Mouse (Mus musculus): ENCODE data around the gene Bcl11a.

The Bcl11a gene

DNA sequence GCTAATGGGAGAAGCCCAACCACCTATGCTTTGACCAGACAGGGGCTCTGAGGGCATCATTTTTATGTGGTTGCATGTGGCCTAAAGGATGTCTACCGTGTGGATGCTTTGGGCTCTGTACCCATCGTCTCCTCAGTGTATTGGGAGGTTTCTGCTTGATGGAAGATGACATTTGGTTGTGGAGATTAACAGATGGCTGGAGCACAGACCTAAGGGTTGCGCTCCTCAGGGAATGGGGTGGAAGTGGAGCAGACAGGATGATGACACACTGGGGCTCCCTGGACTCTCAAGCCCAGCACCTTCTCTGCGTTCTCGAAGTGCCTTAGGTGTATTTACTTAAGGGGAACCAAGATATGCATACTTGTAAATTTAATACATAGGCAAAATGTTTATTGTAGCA, 56.1 kb downstream of the Bcl11a start:
- DNase-seq: no peak

DNA sequence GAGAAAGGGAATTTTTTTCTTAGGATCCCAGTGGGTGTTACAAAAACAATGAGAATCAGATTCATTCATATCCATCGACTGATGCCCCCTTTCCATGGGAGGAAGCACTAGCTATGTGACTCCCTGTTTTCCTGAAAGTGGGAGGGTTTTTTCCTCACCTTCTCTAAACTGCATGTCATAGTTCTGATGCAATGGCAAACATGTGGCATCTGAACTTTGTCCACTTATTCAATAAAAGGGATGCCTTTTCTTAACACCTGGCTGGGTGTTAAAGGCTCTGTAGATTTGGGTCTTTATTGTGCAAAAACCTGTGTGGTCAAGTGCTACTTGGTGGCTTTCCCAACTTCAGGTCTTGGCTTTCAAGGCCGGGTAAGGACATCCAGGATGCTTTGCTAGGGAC, 57.4 kb downstream of the Bcl11a start:
- no peak for DNase-seq

GRCm38 (mm10) chr11:24136084-24136785, 58.4 kb downstream of the Bcl11a start:
- DNase-seq: no peak

GRCm38 (mm10) chr11:24137891-24138290, 60.0 kb downstream of the Bcl11a start:
- DNase-seq: no peak

DNA sequence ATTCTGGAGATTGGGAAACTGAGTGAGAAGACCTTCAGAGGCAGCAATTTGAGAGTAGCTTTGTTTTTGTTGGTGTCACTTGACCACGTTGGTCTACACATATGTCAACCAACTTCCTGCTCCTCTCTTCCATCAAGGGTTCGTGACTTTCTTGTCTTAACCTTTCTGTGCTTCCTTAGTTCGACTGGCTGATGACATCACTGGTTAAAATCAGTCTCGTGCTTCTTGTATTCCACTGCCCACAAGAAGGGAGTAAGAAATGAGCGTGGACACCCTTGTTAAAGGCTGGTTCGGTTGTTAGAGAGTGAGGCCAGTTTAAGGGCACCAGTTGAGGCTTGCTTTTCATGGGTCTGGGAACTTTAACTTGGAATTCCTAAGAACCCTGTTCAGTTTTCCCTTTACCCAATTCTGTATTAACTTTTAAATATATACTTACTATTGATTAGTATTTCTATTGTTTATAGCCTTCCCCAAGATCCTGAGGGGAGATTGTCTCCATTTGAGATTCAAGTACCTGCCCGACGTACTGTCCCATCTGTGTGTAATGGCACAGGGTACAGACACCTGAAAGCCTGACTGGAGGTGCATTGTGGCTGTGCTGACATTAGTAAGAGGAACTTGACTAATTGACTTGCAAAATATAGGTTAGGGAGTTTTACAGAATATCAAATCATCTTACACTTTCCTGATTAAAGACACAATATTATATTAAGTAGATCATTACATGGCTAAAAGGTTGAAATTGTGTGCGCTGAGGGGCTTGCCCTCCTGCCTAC, 60.9 kb downstream of the Bcl11a start:
- DNase-seq: no peak

DNA sequence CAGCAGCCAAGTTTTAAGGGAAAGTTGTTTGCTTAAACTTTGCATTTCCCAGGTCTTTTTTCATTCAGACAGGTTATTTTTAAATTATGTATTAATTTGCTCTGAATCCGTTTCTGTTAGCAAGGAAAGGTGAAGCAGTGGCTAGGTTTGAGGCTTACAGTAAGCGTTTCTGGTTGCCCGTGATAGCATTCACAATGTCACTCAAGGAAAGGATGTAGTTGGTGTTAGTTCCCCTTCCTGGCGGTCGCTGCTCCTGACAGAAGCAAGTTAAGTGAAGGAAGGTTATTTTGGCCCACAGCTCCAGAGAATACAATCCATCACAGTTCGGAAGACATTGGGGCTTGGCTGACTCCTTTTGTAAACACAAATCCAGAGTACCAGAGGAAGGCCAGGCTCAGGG, 61.6 kb downstream of the Bcl11a start:
- no peak for DNase-seq

GRCm38 (mm10) chr11:24139952-24140351, 62.1 kb downstream of the Bcl11a start:
- no peak for DNase-seq

- DNase-seq: no peak
Observed at GRCm38 (mm10) chr11:24140948-24141347, 63.1 kb downstream of the Bcl11a start.

- no peak for DNase-seq
Observed at GRCm38 (mm10) chr11:24141479-24142251, 63.8 kb downstream of the Bcl11a start.

- DNase-seq: no peak
Observed at GRCm38 (mm10) chr11:24142316-24142715, 64.5 kb downstream of the Bcl11a start.

- DNase-seq: peak; percentile 8 to 40
Observed at GRCm38 (mm10) chr11:24144159-24144946, 66.5 kb downstream of the Bcl11a start.

DNA sequence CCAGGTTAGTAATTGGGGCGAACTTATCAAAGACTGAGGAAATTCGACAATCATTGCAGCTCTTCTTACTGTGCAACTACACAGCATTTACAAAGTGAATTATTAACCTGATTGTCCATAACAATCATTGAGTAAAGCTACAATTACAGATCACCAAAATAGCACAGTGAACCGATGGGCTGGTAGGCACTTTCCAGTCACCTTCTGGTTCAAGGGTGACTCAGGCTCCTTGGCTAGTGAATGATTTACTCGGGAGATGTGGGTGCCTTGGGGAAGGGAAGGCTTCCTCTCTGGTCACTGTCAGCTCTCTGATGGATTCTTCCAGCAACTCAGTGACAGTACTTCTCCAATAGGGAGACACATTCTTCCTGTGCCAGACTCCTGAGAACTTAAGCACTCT, 68.2 kb downstream of the Bcl11a start:
- peak; percentile 16 to 70 for DNase-seq

- no peak for DNase-seq
Observed at GRCm38 (mm10) chr11:24146437-24146836, 68.6 kb downstream of the Bcl11a start.

DNA sequence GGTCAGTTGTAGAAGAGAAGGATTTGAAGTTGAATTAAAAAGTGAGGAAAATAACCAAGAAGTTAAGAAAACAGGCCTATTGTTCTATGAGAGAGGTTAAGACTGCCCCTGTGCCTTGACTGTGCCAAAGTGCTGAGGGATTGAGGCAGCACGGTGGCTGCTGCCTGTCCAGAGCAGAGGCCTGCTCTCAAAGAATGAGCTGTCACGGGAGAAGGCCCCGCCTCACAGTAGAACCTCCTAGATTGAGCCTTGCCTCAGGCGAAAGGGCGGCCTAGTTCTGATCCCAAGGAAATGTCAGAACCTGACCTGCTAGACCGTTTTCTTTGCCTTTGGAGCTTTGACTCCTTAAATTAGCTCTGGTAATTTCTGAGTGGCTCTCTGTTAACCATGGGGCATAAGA, 69.8 kb downstream of the Bcl11a start:
- DNase-seq: no peak

DNA sequence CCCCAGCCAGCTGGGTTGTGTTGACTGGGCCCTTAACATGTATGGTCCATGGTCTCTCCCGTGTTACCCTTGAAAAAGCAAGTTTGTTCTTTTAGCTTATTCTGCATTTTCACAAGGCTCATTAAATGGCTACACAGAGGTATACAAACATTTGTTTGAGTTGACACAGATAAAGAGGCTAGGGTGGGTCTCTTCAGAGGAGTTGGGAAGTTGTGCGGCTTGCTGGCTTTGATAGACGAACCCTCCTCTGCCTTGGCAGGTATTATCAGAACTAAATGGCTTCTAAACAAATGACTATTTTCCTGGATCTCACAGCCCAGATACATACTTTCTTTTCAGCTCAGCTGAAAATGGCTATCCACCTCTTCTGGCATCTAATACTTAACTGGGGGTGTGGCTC, 70.7 kb downstream of the Bcl11a start:
- DNase-seq: no peak

GRCm38 (mm10) chr11:24149462-24150220, 71.8 kb downstream of the Bcl11a start:
- peak in 1 of 2 experiments; percentile 19 for DNase-seq

DNA sequence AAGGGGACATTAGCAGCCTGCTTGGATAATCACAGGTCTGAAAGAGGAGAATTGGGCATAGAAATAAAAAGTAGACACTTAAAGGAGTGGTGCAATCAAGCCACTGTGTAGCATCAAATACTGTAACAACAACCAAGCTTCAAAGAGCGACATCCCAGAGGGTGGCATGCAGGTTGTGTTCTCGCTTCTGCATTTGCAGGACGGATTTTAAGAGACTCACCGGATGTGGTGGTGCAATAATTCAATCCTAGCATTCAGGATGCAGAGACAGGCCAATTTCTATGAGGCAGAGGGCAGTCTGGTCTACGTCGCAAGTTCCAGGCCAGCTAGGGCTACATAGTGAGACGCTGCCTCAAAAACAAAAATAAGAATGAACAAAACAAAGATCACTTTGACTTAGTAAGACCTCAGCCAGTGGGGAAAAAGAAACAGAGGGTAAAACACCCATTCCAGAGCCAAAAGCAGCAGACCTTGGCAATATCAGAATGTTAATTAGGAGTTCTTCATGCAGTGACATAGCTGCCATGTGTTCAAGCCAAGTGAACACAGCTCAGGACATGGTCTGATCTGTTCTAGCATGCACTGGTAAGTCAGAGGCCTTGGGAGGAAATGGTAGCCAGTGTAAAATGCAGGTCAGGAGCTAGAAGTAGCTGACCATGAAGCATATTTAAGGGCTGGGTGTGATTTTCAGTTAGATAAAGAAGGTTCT, 74.4 kb downstream of the Bcl11a start:
- no peak for DNase-seq

- DNase-seq: no peak
Observed at GRCm38 (mm10) chr11:24153049-24153448, 75.2 kb downstream of the Bcl11a start.

DNA sequence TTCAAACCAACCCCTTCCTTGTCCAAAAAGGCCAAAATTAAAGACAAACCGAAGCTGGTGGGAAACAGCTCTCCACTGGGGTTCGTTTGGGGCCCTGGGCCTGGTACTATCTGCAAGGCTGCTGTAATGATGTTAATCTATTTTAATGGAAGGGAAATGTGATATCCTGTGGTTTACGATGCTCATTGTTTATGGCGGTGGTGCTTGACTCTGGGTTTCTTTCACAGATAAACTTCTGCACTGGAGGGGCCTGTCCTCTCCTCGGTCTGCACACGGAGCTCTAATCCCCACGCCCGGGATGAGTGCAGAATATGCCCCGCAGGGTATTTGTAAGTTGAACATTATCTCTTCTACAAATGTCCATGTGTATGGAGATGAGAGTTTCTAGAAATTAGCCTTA, 80.2 kb downstream of the Bcl11a start:
- DNase-seq: no peak

DNA sequence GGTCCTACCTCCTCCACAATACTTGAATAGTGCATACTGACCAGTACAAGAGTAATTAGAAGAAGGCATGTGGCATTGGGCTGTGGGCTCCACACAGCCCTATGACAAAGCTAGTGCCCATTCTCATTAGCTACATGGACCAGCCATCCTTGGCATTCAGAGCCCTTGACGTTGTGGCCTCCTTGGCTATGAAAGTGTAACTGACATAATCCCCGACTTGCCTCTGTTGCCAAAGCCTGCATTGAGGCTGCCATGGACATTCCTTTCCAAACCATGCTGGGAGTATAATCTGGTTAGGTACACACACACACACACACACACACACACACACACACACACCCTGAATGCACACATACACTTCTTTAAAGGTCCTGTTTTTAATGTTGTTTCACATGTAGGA, 81.8 kb downstream of the Bcl11a start:
- no peak for DNase-seq

DNA sequence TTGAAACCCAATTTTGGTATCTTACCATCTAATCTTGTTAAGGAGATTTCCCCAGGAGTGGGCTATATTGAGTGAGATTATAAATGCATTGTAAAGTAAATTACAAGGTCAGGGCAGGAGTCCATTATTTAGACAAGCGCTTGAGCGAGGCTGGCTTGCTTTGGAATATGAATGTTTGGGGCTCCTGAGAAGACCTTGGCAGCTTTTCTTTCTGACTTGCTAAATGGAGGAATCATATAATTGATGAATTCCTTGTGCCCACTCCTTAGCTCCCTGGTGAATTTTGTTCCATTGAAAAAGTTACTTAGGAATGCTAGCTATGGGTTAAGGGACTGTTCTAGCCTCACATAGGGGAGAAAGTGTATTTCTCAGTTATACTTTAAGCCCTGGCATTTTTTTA, 83.6 kb downstream of the Bcl11a start:
- DNase-seq: no peak
